Mouse (Mus musculus) MEL (cell line): Measurements from ENCODE around the gene Gm10521. TPM values are rescaled to one million over a fixed set of nuclear protein-coding genes. Genes with fewer than 3 reads are reported as not detected.

Experiments used
- DNase-seq: peaks from one replicate; pipeline ENCODE4 v3.0.0; 2011; ENCODE audit warnings: low read depth, low spot score
- H3K27ac ChIP-seq: 2 replicates; pipeline ENCODE4 v1.5.1; 2012; ENCODE audit warnings: low read depth, mild to moderate bottlenecking, control low read depth, low read length, moderate library complexity; ENCODE audit not compliant: control insufficient read depth
- H3K27me3 ChIP-seq, 2 experiments: fragments of 150-350 bp in 1 of 2; sonication (generic) in 1 of 2; 2 replicates each; pipeline ENCODE4 v1.6.1; 2012; ENCODE audit warnings: low read length in 2 of 2, mild to moderate bottlenecking in 2 of 2, improper control_type of control experiment in 1 of 2, moderate library complexity in 1 of 2; ENCODE audit not compliant: insufficient read depth in 2 of 2, control insufficient read depth in 1 of 2
- H3K36me3 ChIP-seq, 2 experiments: 2 replicates each; pipeline ENCODE4 v1.6.1; 2012 to 2014; ENCODE audit warnings: low read length in 2 of 2, improper control_type of control experiment in 1 of 2, inconsistent platforms in 1 of 2, mild to moderate bottlenecking in 1 of 2; ENCODE audit not compliant: insufficient read depth in 2 of 2, control insufficient read depth in 1 of 2
- H3K4me1 ChIP-seq, 2 experiments: fragments of 150-350 bp in 1 of 2; sonication (generic) in 1 of 2; 2 replicates each; pipeline ENCODE4 v1.6.1; 2012; ENCODE audit warnings: low read length in 2 of 2, improper control_type of control experiment in 1 of 2, mild to moderate bottlenecking in 1 of 2; ENCODE audit not compliant: insufficient read depth in 2 of 2, control insufficient read depth in 1 of 2
- H3K4me3 ChIP-seq, 2 experiments: fragments of 150-350 bp in 1 of 2; sonication (generic) in 1 of 2; 2 replicates each; pipeline ENCODE4 v1.5.1; 2012; ENCODE audit warnings: low read depth in 2 of 2, low read length in 2 of 2, mild to moderate bottlenecking in 2 of 2, moderate library complexity in 2 of 2, control low read depth in 1 of 2, improper control_type of control experiment in 1 of 2; ENCODE audit not compliant: control insufficient read depth in 1 of 2, insufficient read depth in 1 of 2
- H3K79me2 ChIP-seq: 2 replicates; pipeline ENCODE4 v1.6.1; 2012; ENCODE audit warnings: mild to moderate bottlenecking, low read length, moderate library complexity; ENCODE audit not compliant: control insufficient read depth, poor library complexity, insufficient read depth
- H3K9ac ChIP-seq: 2 replicates; pipeline ENCODE4 v1.6.1; 2012; ENCODE audit warnings: low read depth, mild to moderate bottlenecking, control low read depth, low read length, moderate library complexity; ENCODE audit not compliant: control insufficient read depth, poor library complexity, severe bottlenecking
- H3K9me3 ChIP-seq: fragments of 150-350 bp; sonication (generic); replicated peaks from 2 replicates; pipeline ENCODE4 v1.6.1; 2012; ENCODE audit warnings: mild to moderate bottlenecking, low read length, improper control_type of control experiment, moderate library complexity; ENCODE audit not compliant: insufficient read depth
- EP300 ChIP-seq, 2 experiments: IDR thresholded peaks; 2 replicates each; pipeline ENCODE4 v1.6.1; 2011; ENCODE audit warnings: improper control_type of control experiment in 2 of 2, low read length in 2 of 2, low read depth in 1 of 2, mild to moderate bottlenecking in 1 of 2
- GATA1 ChIP-seq: IDR thresholded peaks from 2 replicates; pipeline ENCODE4 v1.6.1; 2011; ENCODE audit warnings: low read depth, low read length, improper control_type of control experiment
- MXI1 ChIP-seq: IDR thresholded peaks from 2 replicates; pipeline ENCODE4 v1.6.1; 2011; ENCODE audit warnings: mild to moderate bottlenecking, low read depth, low read length, improper control_type of control experiment
- MYB ChIP-seq: IDR thresholded peaks from 2 replicates; pipeline ENCODE4 v1.6.1; 2011; ENCODE audit warnings: mild to moderate bottlenecking, low read depth, low read length, improper control_type of control experiment
- NRF1 ChIP-seq: IDR thresholded peaks from 2 replicates; pipeline ENCODE4 v1.6.1; 2014; ENCODE audit warnings: low read depth, mild to moderate bottlenecking, inconsistent platforms, low read length, improper control_type of control experiment, moderate library complexity; ENCODE audit not compliant: poor library complexity, insufficient read depth, severe bottlenecking
- POLR2A ChIP-seq, 2 experiments: IDR thresholded peaks; 2 replicates each; pipeline ENCODE4 v1.6.1; 2011 to 2012; ENCODE audit warnings: low read length in 2 of 2, mild to moderate bottlenecking in 2 of 2, control low read depth in 1 of 2, improper control_type of control experiment in 1 of 2, low read depth in 1 of 2, moderate library complexity in 1 of 2; ENCODE audit not compliant: control insufficient read depth in 1 of 2, insufficient read depth in 1 of 2, poor library complexity in 1 of 2
- POLR2AphosphoS5 ChIP-seq: IDR thresholded peaks from 2 replicates; pipeline ENCODE4 v1.6.1; 2012; ENCODE audit warnings: low read depth, borderline replicate concordance, mild to moderate bottlenecking, inconsistent platforms, low read length, moderate library complexity, mixed read lengths
- RAD21 ChIP-seq: IDR thresholded peaks from 2 replicates; pipeline ENCODE4 v1.6.1; 2011; ENCODE audit warnings: mild to moderate bottlenecking, low read depth, low read length, improper control_type of control experiment
- RCOR1 ChIP-seq: IDR thresholded peaks from 2 replicates; pipeline ENCODE4 v1.6.1; 2012; ENCODE audit warnings: low read depth, mild to moderate bottlenecking, inconsistent platforms, low read length, improper control_type of control experiment
- TAL1 ChIP-seq: IDR thresholded peaks from 2 replicates; pipeline ENCODE4 v1.6.1; 2012; ENCODE audit warnings: mild to moderate bottlenecking, inconsistent platforms, low read length, moderate library complexity, mixed read lengths
- ZMIZ1 ChIP-seq: IDR thresholded peaks from 2 replicates; pipeline ENCODE4 v1.6.1; 2012; ENCODE audit warnings: low read depth, mild to moderate bottlenecking, inconsistent platforms, low read length, improper control_type of control experiment, moderate library complexity
- polyA plus RNA-seq, 2 experiments: library from polyadenylated mRNA; stranded (reverse) in 1 of 2; unstranded in 1 of 2; fragments of >175 nt in 1 of 2; fragments of >200 nt in 1 of 2; gene quantifications; 2 replicates each; pipeline versions ENCODE4 v1.2.1 to v1.2.4; 2012; ENCODE audit warnings: low replicate concordance in 2 of 2, low read depth in 1 of 2; ENCODE audit not compliant: insufficient read length in 2 of 2, insufficient read depth in 1 of 2, missing spikeins in 1 of 2
- total RNA-seq: library from RNA; depleted of rRNA; stranded (reverse); fragments of 300-350 nt; gene quantifications from 2 replicates; pipeline ENCODE4 v1.2.3, GENCODE M21; 2012

The Gm10521 gene
- total and polyA plus RNA-seq, 3 experiments: 0.04 to 0.39 TPM; not detected in 1

GRCm38 (mm10) chr1:171924900-171925299, 29.4 kb downstream of the Gm10521 start (continued):
- TF ChIP-seq TAL1: no peak

GRCm38 (mm10) chr1:171933851-171934250, 38.4 kb downstream of the Gm10521 start:
- no peak for TF ChIP-seq MYB
- TF ChIP-seq EP300 (IDR thresholded peaks at IDR 0.05; ENCODE audit: low read depth in 1 of 2, low read length in 2 of 2): peak; percentile 6 to 39; a peak in 1 of 4 replicates
- H3K4me1 ChIP-seq: peaks cover 2 to 3% of the 10 kb centered on the region in 2 experiments; a peak in 2 of 4 replicates
- H3K9me3 ChIP-seq: no peaks in the 10 kb centered on the region
- H3K79me2 ChIP-seq: no peaks in the 10 kb centered on the region
- DNase-seq: peak; percentile 73
- H3K36me3 ChIP-seq: peaks cover 0 to 4% of the 10 kb centered on the region in 2 experiments; a peak in 2 of 4 replicates
- no peaks in the 10 kb centered on the region for H3K27me3 ChIP-seq
- no peak overlapping the region for H3K27ac ChIP-seq
- no peak overlapping the region for H3K4me3 ChIP-seq
- H3K9ac ChIP-seq: no peak overlapping the region

- Histone ChIP-seq H3K27ac (no peak overlapping the region), H3K79me2 (no peaks in the 10 kb centered on the region), H3K4me1 (peaks cover 0 to 8% of the 10 kb centered on the region in 2 experiments; a peak in 3 of 4 replicates), H3K36me3 (peaks cover 0 to 5% of the 10 kb centered on the region in 2 experiments; a peak in 2 of 4 replicates), H3K9ac (no peak overlapping the region), H3K9me3 (no peaks in the 10 kb centered on the region), H3K27me3 (no peaks in the 10 kb centered on the region; a peak in 1 of 4 replicates), H3K4me3 (no peak overlapping the region)
- peak; percentile 43 for DNase-seq
- TF ChIP-seq MXI1 (no peak), TAL1 (no peak), ZMIZ1 (no peak), GATA1 (0 out of 2 replicates have a peak, but pooled peaks have one; percentile 4), POLR2AphosphoS5 (no peak)
These were observed 43.8 kb downstream of the Gm10521 start for GRCm38 (mm10) chr1:171938952-171939948.

- Histone ChIP-seq H3K4me1 (peaks cover 0 to 8% of the 10 kb centered on the region in 2 experiments; a peak in 3 of 4 replicates), H3K9ac (no peak overlapping the region), H3K27me3 (peaks cover 0 to under 1% of the 10 kb centered on the region in 2 experiments; a peak in 1 of 4 replicates), H3K27ac (no peak overlapping the region), H3K79me2 (no peaks in the 10 kb centered on the region), H3K4me3 (no peak overlapping the region), H3K9me3 (no peaks in the 10 kb centered on the region), H3K36me3 (peaks cover 0 to 3% of the 10 kb centered on the region in 2 experiments; a peak in 1 of 4 replicates)
- DNase-seq: no peak
- TF ChIP-seq POLR2AphosphoS5: no peak
- no peak for TF ChIP-seq MXI1
- TF ChIP-seq NRF1: no peak
- TF ChIP-seq POLR2A (IDR thresholded peaks at IDR 0.05; ENCODE audit: control insufficient read depth in 1 of 2, insufficient read depth in 1 of 2, low read depth in 1 of 2, low read length in 2 of 2, poor library complexity in 1 of 2): no peak
- no peak for TF ChIP-seq RCOR1
- no peak for TF ChIP-seq TAL1
- TF ChIP-seq RAD21: no peak
These were observed 45.2 kb downstream of the Gm10521 start for GRCm38 (mm10) chr1:171940626-171941025.
